Mouse (Mus musculus) midbrain, embryonic 14.5 days (tissue): Measurements from ENCODE around the gene Zcchc18. TPM values are rescaled to one million over a fixed set of nuclear protein-coding genes. Genes with fewer than 3 reads are reported as not detected.
"Not testable (repeated sequence)": the region's sequence is repeated elsewhere in the genome, so short reads cannot be mapped to it uniquely, and the experiment has no call there.

ENCODE experiments used
- ATAC-seq: fragments of 200-750 bp; cut with Nextera tagmentation; 2 replicates; pipeline ENCODE4 v1.8.0; 2017; ENCODE audit warnings: moderate number of reproducible peaks, moderate library complexity; ENCODE audit not compliant: low FRiP score, low TSS enrichment
- DNase-seq: peaks from one replicate; pipeline ENCODE4 v3.0.0-alpha.2; 2015
- H3K27ac ChIP-seq: fragments of 300-500 bp; sonication (generic); replicated peaks from 2 replicates; pipeline ENCODE4 v1.5.1; 2014; ENCODE audit warnings: mild to moderate bottlenecking, low read depth, low read length, moderate library complexity
- H3K27me3 ChIP-seq: fragments of 300-500 bp; sonication (generic); 2 replicates; pipeline ENCODE4 v1.6.1; 2014; ENCODE audit warnings: low read length, control low read depth, mixed read lengths; ENCODE audit not compliant: control insufficient read depth, insufficient read depth
- H3K36me3 ChIP-seq: fragments of 300-500 bp; sonication (generic); 2 replicates; pipeline ENCODE4 v1.6.1; 2014; ENCODE audit warnings: low read length, control low read depth; ENCODE audit not compliant: control insufficient read depth, insufficient read depth
- H3K4me1 ChIP-seq: fragments of 300-500 bp; sonication (generic); 2 replicates; pipeline ENCODE4 v1.6.1; 2014; ENCODE audit warnings: mild to moderate bottlenecking, antibody characterized with exemption, low read length, control low read depth; ENCODE audit not compliant: control insufficient read depth, insufficient read depth
- H3K4me2 ChIP-seq: fragments of 300-500 bp; sonication (generic); 2 replicates; pipeline ENCODE4 v1.6.1; 2014; ENCODE audit warnings: mild to moderate bottlenecking, low read length, moderate library complexity
- H3K4me3 ChIP-seq: fragments of 300-500 bp; sonication (generic); replicated peaks from 2 replicates; pipeline ENCODE4 v1.5.1; 2014; ENCODE audit warnings: low read depth, low read length
- H3K9ac ChIP-seq: fragments of 300-500 bp; sonication (generic); replicated peaks from 2 replicates; pipeline ENCODE4 v1.6.1; 2014; ENCODE audit warnings: mild to moderate bottlenecking, low read length, moderate library complexity
- H3K9me3 ChIP-seq: fragments of 300-500 bp; sonication (generic); 2 replicates; pipeline ENCODE4 v1.6.1; 2016; ENCODE audit warnings: low read length, control low read depth, mixed read lengths; ENCODE audit not compliant: control insufficient read depth
- WGBS: fragments of 180-500 bp; shearing (Covaris S2); extraction: QIAGEN DNeasy Blood & Tissue Kit; methylation state at CpG from one replicate; pipeline ENCODE4 v1.1.7; 2014; 5-methylcytosine and 5-hydroxymethylcytosine counted together
- polyA plus RNA-seq: library from polyadenylated mRNA; unstranded; fragments of >200 nt; fragmentation: Nextera tagmentation; extraction: Ambion mirVana; gene quantifications from 2 replicates; pipeline ENCODE4 v1.2.1, GENCODE M21; 2014

Zcchc18 gene
- polyA plus RNA-seq = 304 and 316 TPM in 2 replicates

DNA sequence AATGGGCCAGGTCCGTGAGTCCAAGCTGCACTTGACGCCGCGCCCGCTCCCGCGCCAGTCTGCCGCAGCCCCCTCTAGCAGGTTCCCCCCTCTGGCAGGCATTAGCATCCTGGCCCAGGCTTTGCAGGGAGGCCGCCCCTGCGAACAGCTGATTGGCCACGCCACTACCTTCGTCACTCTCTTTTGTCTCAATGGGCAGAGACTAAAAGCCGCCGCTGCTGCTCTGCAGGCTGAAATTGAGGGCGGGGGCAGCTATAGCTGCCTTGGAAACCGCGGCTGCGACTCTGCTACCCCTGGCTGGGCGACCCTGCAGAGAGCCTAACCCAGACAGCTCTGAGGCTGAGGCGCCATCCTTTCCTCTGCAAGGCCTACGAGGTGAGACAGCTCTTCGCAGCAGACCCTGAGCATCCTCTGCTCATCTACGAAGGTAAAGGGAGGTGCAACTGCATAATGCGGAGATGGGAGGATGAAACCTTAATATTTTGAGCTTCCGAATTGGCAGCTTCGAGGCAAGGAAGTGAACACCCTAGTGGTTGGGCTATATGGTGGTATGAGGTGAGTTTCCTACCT lies at the start of gene Zcchc18:
Gene Zcchc18 (plus strand): TSS at position 178 of the 570 bp plus-strand sequence.
- Histone ChIP-seq H3K9ac (peak within 1 kb of the TSS; percentile 71), H3K4me2 (peak within 1 kb of the TSS; percentile 52), H3K36me3 (no peaks in the 10 kb centered on the region), H3K27me3 (no peaks in the 10 kb centered on the region), H3K4me3 (peak within 1 kb of the TSS; percentile 50), H3K4me1 (peaks cover 8% of the 10 kb centered on the region; the same call in 1 of the 2 replicates), H3K27ac (peak within 1 kb of the TSS; percentile 92), H3K9me3 (no peaks in the 10 kb centered on the region)
- DNase-seq = peak; percentile 92
- WGBS = 19% methylated on average over 26 of the region's 26 CpGs
- ATAC-seq = peak; percentile 98

DNA sequence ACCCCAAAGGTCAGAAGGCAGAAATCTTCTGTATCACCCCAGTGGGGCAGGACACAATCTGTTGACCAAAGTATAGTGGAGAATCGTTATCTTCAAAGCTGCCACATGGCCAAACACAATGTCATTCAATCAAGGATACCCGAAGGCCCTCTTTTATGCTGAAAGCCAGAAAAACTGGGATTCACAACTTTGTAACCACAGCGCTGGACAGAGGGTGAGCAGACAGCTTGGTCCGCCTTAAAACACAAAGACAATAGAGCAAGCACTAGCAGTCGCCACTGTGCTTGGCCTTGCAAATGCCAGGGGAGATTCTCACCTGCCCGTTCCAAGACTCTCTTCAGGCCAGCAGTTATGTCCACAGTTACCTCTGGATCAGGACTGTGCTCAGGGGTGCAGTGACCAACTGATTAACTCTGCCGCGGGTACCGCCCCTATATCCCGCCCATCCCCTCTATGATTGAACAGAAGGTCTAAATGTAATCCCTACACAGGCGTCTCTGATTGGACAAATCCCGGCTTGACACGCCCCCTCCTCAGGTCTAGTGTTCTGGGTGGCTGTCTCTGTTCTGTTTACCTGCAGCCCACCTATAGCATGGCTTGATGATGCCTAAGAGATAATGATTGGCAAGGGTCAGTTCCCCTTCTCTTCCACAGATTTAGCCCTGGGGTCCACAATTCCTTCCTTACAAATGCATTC lies 35.2 kb upstream of the Zcchc18 start:
- Histone ChIP-seq H3K4me2 (peak overlapping the region; percentile 48), H3K4me3 (peak overlapping the region; percentile 37), H3K9ac (peak overlapping the region; percentile 26; the same call in 1 of the 2 replicates)
- not testable (repeated sequence) for H3K27me3 ChIP-seq, H3K36me3 ChIP-seq, H3K9me3 ChIP-seq, H3K27ac ChIP-seq, H3K4me1 ChIP-seq
- DNase-seq = peak; percentile 84
- ATAC-seq = peak; percentile 99
- 31% methylated on average over 13 of the region's 13 CpGs for WGBS

DNA sequence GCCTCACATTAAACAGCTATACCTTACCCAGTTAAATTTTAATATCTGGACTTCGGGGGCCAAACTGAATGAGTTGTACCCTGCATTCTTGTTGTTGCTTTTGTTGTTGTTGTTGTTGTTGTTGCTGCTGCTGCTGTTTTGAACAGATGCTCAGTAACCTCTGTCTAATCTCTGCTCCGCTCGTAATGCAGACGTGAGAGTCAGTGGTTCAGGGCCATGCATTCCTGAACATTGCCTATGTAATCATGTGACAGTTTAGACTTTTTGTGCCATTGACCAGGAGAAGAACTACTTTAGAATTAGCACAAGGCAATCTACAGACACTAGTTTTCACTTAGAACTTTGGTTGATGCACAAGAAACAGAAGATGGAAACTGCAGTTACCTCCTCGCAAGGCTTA lies 34.7 kb upstream of the Zcchc18 start:
- 0 out of 2 replicates have a peak overlapping the region, but pooled peaks have one; percentile 12 for H3K9ac ChIP-seq
- WGBS = 56% methylated on average over 5 of the region's 5 CpGs
- ATAC-seq = 0 out of 2 replicates have a peak, but pooled peaks have one; percentile 4
- H3K4me3 ChIP-seq = peak overlapping the region; percentile 37; the same call in 1 of the 2 replicates
- H3K27me3 ChIP-seq, H3K36me3 ChIP-seq, H3K9me3 ChIP-seq, DNase-seq, H3K4me1 ChIP-seq, H3K27ac ChIP-seq: not testable (repeated sequence)
- H3K4me2 ChIP-seq = peak overlapping the region; percentile 48

DNA sequence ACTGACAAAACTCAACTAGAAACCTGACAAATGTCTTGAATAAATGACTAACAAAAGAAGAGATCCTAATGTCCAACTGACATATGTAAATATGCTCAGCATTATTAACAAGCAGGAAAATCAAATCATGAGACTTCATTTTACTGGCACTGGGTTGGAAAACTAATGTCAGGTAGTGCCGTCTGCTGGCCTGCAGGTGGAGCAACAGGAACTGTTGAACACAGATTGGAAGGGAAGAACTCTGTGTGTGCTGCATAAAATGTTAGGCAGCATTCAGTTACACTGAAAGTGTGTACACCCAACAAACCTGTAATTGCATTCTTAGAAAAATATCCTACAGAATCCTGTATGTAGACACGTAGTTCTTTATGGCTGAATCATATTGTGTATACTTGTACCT lies 33.3 kb upstream of the Zcchc18 start:
- 30% methylated on average over 2 of the region's 2 CpGs for WGBS
- DNase-seq (peak; percentile 62), ATAC-seq (no peak)
- no peaks in the 10 kb centered on the region for H3K4me1 ChIP-seq
- no peaks in the 10 kb centered on the region for H3K27me3 ChIP-seq
- no peak overlapping the region for H3K27ac ChIP-seq
- H3K36me3 ChIP-seq = no peaks in the 10 kb centered on the region
- H3K9me3 ChIP-seq = no peaks in the 10 kb centered on the region
- H3K4me2 ChIP-seq = no peak overlapping the region
- H3K4me3 ChIP-seq = no peak overlapping the region
- H3K9ac ChIP-seq = no peak overlapping the region

DNA sequence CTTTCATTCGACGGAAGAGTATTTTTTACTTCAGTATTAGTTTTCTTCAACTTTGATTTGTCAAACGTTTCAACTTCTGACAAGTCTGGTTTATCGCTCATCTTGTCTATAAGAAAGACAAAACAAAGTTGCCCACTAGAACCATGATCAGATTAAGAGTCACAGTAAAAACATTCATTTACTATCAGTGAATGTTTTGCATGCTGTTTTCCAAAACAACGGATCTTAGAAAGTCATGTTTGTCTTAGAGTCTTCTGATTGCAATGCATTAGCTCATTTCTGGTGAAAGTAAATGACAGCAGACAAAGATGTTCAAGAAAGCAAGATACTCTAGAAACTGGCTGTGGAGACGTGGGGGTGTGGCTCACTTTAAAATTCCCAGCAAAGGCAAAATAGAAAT lies 17.6 kb upstream of the Zcchc18 start, which contains the start of gene Tmsb15b2:
Gene Tmsb15b2 (minus strand): TSS at position 101 of the 400 bp plus-strand sequence.
- H3K36me3 ChIP-seq, DNase-seq, ATAC-seq, H3K27me3 ChIP-seq, H3K9me3 ChIP-seq, H3K27ac ChIP-seq, H3K4me1 ChIP-seq: not testable (repeated sequence)
- Histone ChIP-seq H3K9ac (peak within 1 kb of the TSS; percentile 46; the same call in 1 of the 2 replicates), H3K4me3 (peak within 1 kb of the TSS; percentile 42), H3K4me2 (peak within 1 kb of the TSS; percentile 55)
- 88% methylated on average over 6 of the region's 6 CpGs for WGBS

DNA sequence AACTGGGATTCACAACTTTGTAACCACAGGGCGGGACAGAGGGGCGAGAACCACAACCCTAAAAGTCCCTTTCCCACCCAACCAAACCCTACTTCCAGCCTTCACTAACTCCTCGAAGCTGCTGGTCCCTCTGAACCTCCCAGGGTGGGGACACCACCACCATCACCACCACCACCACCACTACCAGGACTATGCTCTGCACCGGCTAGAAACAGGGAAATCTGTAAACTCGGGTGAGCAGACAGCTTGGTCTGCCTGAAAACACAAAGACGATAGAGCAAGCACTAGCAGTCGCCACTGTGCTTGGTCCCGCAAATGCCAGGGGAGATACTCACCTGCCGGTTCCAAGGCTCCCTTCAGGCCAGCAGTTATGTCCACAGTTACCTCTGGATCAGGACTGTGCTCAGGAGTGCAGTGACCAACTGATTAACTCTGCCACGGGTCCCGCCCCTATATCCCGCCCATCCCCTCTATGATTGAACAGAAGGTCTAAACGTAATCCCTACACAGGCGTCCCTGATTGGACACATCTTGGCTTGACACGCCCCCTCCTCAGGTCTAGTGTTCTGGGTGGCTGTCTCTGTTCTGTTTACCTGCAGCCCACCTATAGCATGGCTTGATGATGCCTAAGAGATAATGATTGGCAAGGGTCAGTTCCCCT lies 16.4 kb upstream of the Zcchc18 start, which contains the start of the genes Tmsb15l and Tmsb15b1:
Gene Tmsb15l (minus strand): TSS at position 446 of the 661 bp plus-strand sequence.
Gene Tmsb15b1 (minus strand): TSS at position 451 of the 661 bp plus-strand sequence.
- peak within 1 kb of the TSS; percentile 55 for H3K4me2 ChIP-seq
- H3K36me3 ChIP-seq = no peaks in the 10 kb centered on the region
- H3K9me3 ChIP-seq = no peaks in the 10 kb centered on the region
- no peaks in the 10 kb centered on the region for H3K27me3 ChIP-seq
- peak within 1 kb of the TSS; percentile 46; the same call in 1 of the 2 replicates for H3K9ac ChIP-seq
- peak within 1 kb of the TSS; percentile 42 for H3K4me3 ChIP-seq
- H3K4me1 ChIP-seq = no peaks in the 10 kb centered on the region
- peak; percentile 86 for DNase-seq
- no peak within 1 kb of the TSS for H3K27ac ChIP-seq
- peak; percentile 100 for ATAC-seq
- WGBS = 29% methylated on average over 15 of the region's 15 CpGs

DNA sequence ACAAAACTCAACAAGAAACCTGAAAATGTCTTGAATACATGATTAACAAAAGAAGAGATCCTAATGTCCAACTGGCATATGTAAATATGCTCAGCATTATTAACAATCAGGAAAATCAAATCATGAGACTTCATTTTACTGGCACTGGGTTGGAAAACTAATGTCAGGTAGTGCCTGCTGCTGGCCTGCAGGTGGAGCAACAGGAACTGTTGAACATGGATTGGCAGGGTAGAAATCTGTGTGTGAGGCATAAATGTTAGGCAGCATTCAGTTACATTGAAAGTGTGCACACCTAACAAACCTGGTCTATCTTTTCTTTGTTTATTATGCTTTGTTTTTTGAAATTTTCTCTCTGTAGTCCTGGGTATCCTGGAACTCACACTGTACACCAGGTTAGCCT lies 14.3 kb upstream of the Zcchc18 start:
- Histone ChIP-seq H3K4me3 (no peak overlapping the region), H3K9ac (no peak overlapping the region), H3K4me1 (no peaks in the 10 kb centered on the region), H3K27ac (no peak overlapping the region), H3K36me3 (no peaks in the 10 kb centered on the region), H3K27me3 (no peaks in the 10 kb centered on the region), H3K4me2 (no peak overlapping the region), H3K9me3 (no peaks in the 10 kb centered on the region)
- no peak for ATAC-seq
- DNase-seq = peak; percentile 39

DNA sequence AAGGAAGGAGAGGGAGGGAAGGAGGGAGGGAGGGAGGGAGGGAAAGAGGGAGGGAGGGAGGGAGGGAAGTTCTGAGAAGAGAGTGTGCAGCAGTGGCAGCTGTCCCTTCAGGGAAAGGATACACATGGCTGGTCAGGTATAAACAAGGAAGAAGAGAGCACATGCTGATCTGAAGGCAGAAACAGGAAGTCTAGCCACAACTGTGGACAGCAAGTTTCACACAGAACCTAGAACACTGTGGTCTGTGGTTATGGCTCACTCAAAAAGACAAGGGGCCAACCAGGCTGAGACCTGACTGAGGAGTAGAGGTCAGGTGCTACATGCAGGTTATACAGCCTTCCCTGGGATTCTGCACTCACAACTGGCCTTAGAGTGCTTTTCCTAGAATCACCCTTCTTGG lies 6.9 kb upstream of the Zcchc18 start:
- Histone ChIP-seq H3K9me3 (no peaks in the 10 kb centered on the region), H3K27me3 (no peaks in the 10 kb centered on the region), H3K4me1 (no peaks in the 10 kb centered on the region), H3K9ac (no peak overlapping the region), H3K27ac (no peak overlapping the region), H3K4me3 (no peak overlapping the region), H3K4me2 (no peak overlapping the region), H3K36me3 (no peaks in the 10 kb centered on the region)
- no peak for DNase-seq
- ATAC-seq = no peak
